Mouse (Mus musculus): ENCODE data around the gene Abca14.
"Not testable (repeated sequence)": the region's sequence is repeated elsewhere in the genome, so short reads cannot be mapped to it uniquely, and the experiment has no call there.

Abca14 gene

DNA sequence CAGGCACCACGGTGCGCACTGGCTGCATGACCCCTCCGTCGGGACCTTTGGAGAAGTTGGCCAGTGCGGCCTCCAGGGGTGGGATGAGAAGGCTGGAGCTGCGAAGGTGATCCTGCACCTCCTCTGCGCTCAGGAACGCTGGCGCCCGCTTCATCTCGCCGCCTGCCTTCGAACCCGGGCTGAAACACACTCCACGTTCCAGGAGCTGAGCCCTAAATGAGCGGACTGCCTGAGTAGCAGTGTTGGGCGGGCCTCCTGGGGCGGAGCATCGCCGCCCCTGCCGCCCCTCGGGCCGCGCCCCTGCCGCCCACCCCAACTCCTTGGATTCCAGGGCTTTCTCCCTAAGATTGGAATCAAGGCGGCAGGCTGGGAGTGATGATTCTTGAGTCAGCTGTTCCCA, 2.0 kb upstream of the Abca14 start, which contains the start of gene Crym:
Crym (minus strand) TSS at position 341 of the 400 bp plus-strand sequence.
- no peak for DNase-seq (ENCODE audit: extremely low spot score)

DNA sequence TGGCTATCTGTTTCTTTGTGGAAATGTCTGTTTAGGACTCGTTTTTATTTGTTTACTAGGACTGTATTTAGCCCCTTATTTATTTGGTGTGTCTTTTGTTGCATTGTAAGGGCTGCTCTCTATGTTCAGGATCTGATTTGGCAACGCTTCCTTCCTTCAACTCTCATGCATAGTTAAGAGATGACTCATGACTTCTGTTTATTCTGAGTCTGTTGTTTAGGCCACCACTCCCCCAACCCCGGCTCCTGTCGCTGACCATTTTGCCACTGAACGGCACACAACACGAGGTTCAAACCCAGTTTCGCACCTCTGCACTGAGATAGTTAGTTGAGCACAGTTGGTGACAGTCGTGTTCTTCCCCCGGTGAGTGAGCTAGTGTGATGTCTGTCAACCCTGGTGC, 2.2 kb downstream of the Abca14 start:
- no peak for DNase-seq (ENCODE audit: extremely low spot score)

DNA sequence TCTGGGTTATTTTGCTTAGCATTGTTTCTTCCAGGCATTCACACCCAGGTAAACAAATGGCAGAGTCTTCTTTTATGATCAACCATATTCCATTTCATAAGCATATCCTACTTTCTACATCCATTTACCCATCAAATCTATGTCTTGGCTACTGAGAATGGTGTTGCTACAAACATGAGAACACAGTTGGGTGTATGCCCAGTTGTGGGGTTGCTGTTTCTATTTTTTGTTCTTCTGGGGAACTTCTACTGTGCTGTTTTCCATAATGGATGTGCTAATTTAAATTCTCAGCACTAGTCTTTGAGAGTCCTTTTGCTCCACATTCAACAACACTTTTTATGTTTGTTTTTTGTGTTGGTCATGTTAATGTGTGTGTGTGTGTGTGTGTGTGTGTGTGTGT, 24.8 kb downstream of the Abca14 start:
- DNase-seq (ENCODE audit: extremely low spot score), result no peak

DNA sequence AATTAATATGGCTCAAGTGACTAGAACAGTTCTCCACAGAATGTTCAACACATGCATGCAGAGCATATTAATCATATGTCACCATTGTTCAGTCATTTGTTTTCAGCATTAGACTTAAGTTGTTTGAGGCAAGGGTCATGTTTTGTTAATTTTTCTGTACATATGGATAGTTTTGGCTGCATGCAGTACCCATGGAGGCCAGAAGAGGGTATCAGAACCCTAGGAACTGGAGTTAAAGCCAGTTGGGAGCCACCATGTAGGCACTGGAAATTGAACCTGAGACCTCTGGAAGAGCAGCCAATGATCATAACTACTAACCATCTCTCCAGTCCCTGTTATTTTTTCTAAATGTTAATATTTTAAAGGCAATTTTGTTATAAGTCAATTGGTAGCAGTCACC, 37.3 kb downstream of the Abca14 start:
- peak; percentile 9 for DNase-seq (ENCODE audit: extremely low spot score)

DNA sequence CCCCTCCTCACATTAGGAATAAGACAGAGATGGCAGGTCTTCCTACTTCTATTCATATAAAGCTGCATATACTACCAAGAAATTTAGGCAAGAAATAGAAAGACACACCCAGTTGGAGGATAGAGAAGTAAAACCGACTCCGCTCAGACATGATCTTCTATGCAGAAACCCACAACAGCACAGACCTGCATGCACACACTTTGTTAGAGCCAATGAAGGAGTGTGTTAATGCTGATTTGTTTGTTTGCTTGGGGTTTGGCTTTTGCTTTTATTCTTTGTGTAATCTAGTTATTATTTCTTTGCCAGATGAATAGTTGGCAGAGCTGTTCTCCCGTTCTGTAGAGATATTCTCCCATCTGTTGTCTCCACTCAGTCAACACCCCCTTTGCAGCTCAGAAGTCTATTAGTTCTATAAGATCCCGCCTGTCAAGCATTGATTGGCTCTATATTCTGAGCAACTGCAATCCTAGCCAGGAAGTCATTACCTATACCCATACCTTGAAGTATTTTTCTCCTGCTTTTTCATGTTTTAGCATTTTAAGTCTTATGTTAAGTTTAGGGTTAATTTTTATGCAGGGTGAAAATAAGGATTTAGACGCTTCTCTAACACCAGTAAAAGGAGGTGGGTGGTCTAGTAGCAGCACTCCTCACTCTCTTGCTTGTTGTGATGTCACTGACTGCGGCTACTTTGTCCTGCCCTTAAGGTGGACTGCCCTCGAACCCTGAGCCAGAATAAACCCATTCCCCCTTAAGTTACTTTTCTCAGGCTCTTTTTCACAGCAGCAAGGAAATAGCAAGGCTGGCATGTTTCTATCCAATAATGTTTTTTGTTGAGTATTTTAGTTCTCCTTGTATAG, 67.6 kb downstream of the Abca14 start:
- DNase-seq (ENCODE audit: extremely low spot score), result no peak

DNA sequence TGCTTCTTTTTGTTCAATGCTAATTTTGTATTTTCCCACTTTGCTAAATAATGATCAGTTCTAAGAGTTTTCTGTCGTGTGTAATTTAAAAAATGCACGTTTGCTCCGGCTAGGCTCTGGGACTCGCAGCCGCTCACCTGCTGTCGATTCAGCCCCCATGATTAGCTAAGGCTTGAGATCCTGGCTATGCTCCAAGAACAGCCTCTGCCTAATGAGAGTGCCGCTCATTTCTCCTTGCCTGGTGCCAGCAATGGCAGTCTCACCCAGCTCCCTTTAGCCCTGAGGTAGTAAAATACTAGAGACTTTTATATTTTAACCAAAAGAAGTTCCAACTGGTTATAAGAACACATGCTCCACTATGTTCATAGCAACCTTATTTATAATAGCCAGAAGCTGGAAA, 68.3 kb downstream of the Abca14 start:
- DNase-seq (ENCODE audit: extremely low spot score), result no peak

DNA sequence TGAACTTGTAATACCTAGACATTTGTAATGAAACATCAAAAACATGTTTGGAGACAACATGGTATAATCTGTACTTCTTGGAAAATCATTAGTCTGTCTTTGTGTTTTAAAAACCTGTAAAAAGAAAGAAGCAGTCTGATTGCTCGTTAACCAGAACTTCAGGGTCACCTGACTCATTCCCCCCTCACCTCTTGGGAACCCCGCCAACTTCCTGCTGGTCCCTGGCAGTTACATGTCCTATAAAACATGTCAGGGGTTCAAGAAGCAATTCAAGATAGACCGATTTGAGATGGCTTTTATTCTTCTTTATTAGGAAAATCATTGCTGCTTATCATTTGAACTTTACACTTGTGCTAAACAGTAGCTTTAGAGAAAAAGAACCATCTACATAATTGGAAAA, 81.5 kb downstream of the Abca14 start:
- no peak for DNase-seq (ENCODE audit: extremely low spot score)

DNA sequence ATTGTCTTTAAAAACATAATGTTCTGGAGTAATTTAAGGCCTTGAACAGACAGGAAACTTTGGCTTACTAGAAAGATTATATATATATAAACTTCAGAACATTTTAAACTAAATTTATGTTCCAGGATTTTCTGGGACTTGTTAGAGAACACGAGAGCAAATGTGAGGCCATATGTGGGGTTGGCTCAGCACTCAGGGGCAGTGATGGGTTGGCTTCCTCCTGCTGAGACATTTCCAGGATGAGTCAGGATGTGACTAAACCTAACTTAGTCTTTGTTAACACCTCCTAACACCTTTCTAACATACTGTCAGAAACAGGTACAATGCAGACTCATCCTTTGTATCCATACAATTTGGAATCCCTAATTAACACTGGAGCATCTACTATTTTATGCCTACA, 112.3 kb downstream of the Abca14 start:
- DNase-seq (ENCODE audit: extremely low spot score), result no peak

DNA sequence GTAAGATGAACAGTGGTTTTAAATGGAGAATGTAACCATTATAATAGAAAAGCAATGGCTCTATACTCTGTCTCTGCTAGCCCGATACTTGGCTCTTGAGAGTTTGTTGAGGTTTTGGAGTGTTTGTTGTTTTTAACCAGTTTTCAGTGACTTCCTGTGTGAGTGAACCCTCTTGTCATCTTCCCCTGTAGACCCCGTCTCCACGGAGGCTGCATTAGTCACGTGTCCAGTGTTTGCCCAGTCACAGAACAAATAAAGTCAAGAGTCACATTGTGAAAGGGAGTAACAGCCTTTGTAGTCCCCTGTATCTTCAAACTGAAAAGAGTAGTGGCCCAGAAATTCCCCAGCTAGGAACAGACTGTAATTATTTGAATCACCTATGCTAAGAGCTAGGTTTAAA, 119.2 kb downstream of the Abca14 start:
- DNase-seq (ENCODE audit: extremely low spot score), result no peak

DNA sequence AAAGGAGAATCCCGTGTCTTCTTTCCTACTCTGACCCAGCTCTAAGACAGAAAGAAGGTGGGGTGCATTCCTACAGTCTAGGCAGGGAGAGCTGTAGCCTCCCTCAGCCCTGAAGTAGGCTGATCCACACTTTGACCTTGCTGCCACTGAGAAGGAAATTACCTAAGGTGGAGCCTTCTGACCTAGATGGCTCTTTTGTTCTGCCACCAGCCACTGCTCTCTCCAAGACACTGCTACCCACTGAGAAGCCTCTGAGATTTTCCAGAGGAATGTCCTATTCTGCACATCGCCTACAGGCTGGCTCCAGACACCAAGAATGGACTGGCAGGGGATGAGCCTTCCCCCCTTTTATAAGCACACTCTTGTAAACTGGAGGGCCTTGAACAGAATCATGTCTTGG, 122.2 kb downstream of the Abca14 start:
- not testable (repeated sequence) for DNase-seq (ENCODE audit: extremely low spot score)

DNA sequence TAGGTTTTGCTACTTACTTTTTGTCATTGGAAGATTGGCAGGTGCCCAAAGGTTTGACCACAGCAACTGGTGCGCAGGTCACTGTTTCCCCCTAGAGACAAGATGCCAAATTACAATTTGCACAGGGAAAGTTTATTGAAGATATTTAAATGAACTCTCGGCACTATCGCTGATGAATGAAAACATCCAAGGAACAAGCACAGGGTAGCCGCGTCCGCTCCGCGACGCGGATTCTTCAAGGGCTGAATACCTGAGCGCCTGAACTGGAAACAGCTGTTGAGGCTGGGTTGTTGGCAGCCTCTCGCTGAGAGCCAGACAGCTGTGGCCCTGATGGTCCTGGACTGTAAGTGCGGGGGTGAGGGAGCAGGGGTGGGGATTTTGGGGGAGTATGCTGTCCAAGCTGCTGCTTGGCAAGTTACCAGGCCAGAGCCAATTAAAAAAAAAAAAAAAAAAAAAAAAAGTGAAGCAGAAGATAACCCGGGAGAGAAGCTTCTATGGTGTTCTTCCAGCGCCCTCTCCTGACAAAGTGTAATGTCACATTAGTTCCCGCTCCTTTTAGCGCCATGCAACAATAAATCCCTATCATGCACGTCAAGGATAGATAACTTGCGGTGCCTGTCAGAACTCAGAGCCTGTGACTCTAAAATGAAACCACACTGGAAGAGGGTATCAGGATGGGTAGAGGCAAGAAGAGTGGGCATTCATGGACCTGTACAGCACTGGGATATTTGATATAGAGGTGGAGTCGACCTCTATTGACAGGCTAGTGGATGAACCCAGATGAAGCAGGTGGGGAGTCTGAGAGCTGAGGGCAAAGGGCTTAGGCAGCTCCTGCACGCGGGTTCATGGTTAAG, 123.7 kb downstream of the Abca14 start:
- peak; percentile 33 for DNase-seq (ENCODE audit: extremely low spot score)

DNA sequence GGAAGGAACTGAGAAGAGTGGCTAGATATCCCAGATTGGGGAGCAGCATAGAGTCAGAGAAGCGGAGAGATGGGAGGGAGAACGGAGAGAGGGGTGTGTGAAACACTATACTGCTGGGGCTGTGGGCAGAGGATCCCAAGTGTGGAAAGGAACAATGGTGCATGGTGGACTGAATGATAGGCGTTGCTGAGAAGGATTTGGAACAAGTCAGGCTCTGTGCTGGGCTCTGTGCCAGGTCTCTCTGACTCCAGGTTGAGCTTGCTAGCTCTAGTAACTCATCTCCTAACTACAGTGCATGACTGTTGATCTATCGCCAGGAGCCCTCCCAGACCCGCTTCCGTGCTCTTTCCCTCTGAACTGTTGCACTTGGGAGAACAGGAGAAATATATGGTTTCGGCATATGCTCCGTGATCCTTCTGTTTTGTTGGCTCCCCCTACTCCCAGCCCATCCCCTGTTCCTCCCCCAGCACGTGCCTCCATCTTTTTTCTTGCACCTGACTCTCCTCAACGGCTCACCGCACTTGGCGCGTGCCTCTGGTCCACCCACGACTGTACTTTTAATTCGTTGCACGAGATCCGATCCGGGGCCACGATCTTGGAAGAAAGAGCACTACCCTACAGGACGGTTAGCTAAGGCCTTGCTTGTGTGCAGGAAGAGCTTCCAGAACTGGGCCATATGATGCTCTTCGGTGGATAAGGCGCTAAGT, 124.5 kb downstream of the Abca14 start, which contains the start of gene Abca15:
Abca15 (plus strand) TSS at position 584 of the 707 bp plus-strand sequence.
- DNase-seq (ENCODE audit: extremely low spot score), result no peak

DNA sequence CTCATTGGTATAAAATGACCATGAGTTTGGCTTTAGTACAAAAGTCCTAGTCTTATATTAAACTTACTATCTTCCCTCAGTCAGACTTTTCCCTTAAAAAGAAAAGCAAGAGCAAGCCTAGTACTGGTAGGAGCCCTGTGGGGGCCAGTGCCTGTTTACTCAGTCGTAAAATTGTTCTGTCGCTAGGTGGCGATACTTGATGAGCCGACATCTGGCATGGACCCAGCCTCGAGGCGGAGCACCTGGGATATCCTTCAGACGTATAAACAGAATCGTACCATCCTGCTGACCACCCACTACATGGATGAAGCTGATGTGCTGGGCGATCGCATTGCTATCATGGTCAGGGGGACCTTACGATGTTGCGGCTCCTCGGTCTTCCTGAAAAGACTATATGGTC, 157.4 kb downstream of the Abca14 start:
- peak; percentile 35 for DNase-seq (ENCODE audit: extremely low spot score)

All from embryo, embryonic 9.5 days (tissue).